Mouse (Mus musculus) heart, postnatal 0 days (tissue): ENCODE measurements at regions not wholly inside any gene's neighbourhood (a gene's known extent, or its start where the extent isn't known, plus 50 kb on each side); places are given as distances from the start of the nearest gene placed in this dataset.
"Not testable (repeated sequence)": the region's sequence is repeated elsewhere in the genome, so short reads cannot be mapped to it uniquely, and the experiment has no call there.

Experiments used
- CTCF ChIP-seq: IDR thresholded peaks from 2 replicates; pipeline ENCODE4 v1.5.1; 2016; ENCODE audit warnings: antibody characterized with exemption, control low read depth, low read depth
- EP300 ChIP-seq: IDR thresholded peaks from 2 replicates; pipeline ENCODE4 v1.6.1; 2016; ENCODE audit warnings: antibody characterized with exemption, low read depth

DNA sequence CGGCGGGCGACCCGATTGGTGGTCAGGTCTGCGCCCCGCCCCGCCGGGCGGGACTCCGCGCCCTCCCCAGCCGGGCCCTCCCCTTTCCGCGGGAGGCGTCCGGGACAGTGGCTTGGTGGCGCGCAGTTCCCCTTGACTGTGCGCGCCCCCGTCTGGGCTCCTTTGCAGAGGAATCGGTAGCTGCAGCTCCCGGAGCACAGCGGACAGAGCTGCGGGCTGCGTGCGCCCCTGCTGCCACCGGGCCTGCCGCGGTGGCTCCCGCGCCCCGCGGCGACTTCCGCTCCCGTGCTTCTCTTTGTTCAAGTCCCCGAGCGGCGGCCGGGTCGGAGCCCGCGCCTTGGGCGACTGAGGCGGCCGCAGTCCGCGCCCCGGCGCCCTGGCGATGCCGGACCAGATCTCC is 566.6 kb upstream of the Gm21863 start:
- not testable (repeated sequence) for TF ChIP-seq CTCF, EP300
